Mouse (Mus musculus) intestine, postnatal 0 days (tissue): ENCODE measurements around the gene Rac3. TPM values are rescaled to one million over a fixed set of nuclear protein-coding genes. Genes with fewer than 3 reads are reported as not detected.

Experiments
- ATAC-seq: fragments of 200-750 bp; cut with Nextera tagmentation; 2 replicates; pipeline ENCODE4 v1.8.0; 2017; ENCODE audit warnings: mild to moderate bottlenecking, moderate TSS enrichment, moderate library complexity
- H3K27ac ChIP-seq: fragments of 300-500 bp; sonication (generic); 2 replicates; pipeline ENCODE4 v1.5.1; 2014; ENCODE audit warnings: mild to moderate bottlenecking, low read depth, low read length, moderate library complexity
- H3K27me3 ChIP-seq: fragments of 300-500 bp; sonication (generic); replicated peaks from 2 replicates; pipeline ENCODE4 v1.6.1; 2014; ENCODE audit warnings: low read length, mixed read lengths; ENCODE audit not compliant: control insufficient read depth, insufficient read depth
- H3K36me3 ChIP-seq: fragments of 300-500 bp; sonication (generic); 2 replicates; pipeline ENCODE4 v1.6.1; 2014; ENCODE audit warnings: mild to moderate bottlenecking, moderate library complexity; ENCODE audit not compliant: control insufficient read depth, insufficient read depth
- H3K4me1 ChIP-seq: fragments of 300-500 bp; sonication (generic); replicated peaks from 2 replicates; pipeline ENCODE4 v1.6.1; 2014; ENCODE audit warnings: antibody characterized with exemption, low read length, mixed read lengths; ENCODE audit not compliant: control insufficient read depth, insufficient read depth
- H3K4me2 ChIP-seq: fragments of 300-500 bp; sonication (generic); replicated peaks from 2 replicates; pipeline ENCODE4 v1.6.1; 2014; ENCODE audit warnings: low read depth, mild to moderate bottlenecking, moderate library complexity
- H3K4me3 ChIP-seq: fragments of 300-500 bp; sonication (generic); 2 replicates; pipeline ENCODE4 v1.5.1; 2014; ENCODE audit warnings: low read depth, low read length
- H3K9ac ChIP-seq: fragments of 300-500 bp; sonication (generic); 2 replicates; pipeline ENCODE4 v1.6.1; 2014; ENCODE audit warnings: mild to moderate bottlenecking, low read depth, low read length
- H3K9me3 ChIP-seq: fragments of 300-500 bp; sonication (generic); 2 replicates; pipeline ENCODE4 v1.6.1; 2016; ENCODE audit warnings: mixed run types; ENCODE audit not compliant: control insufficient read depth
- CTCF ChIP-seq: sonication (generic); IDR thresholded peaks from 2 replicates; pipeline ENCODE4 v1.5.1; 2016; ENCODE audit warnings: low read depth, mild to moderate bottlenecking, control low read depth, antibody characterized with exemption, moderate library complexity
- WGBS: fragments of 180-500 bp; shearing (Covaris S2); extraction: QIAGEN DNeasy Blood & Tissue Kit; methylation state at CpG from one replicate; pipeline ENCODE4 v1.1.7; 2014; 5-methylcytosine and 5-hydroxymethylcytosine counted together
- polyA plus RNA-seq: library from polyadenylated mRNA; unstranded; fragments of >200 nt; fragmentation: Nextera tagmentation; extraction: Ambion mirVana; gene quantifications from 2 replicates; pipeline ENCODE4 v1.2.1, GENCODE M21; 2015

Rac3 gene
- polyA plus RNA-seq, 1 experiment from 2014 or later: 9.0 TPM

GRCm38 (mm10) chr11:120703696-120704454 lies 17.4 kb upstream of the Rac3 start:
- Histone ChIP-seq H3K9me3 (no peaks in the 10 kb centered on the region), H3K27ac (no peak overlapping the region), H3K4me1 (no peaks in the 10 kb centered on the region), H3K4me3 (no peak overlapping the region), H3K4me2 (no peak overlapping the region), H3K36me3 (peaks cover 46% of the 10 kb centered on the region), H3K9ac (no peak overlapping the region), H3K27me3 (no peaks in the 10 kb centered on the region)
- 49% methylated on average over 15 of the region's 15 CpGs for WGBS
- TF ChIP-seq CTCF: peak; percentile 41
- ATAC-seq: no peak

- Histone ChIP-seq H3K4me3 (no peak overlapping the region), H3K27ac (no peak overlapping the region), H3K36me3 (peaks cover 48% of the 10 kb centered on the region), H3K4me1 (no peaks in the 10 kb centered on the region), H3K4me2 (no peak overlapping the region), H3K27me3 (no peaks in the 10 kb centered on the region), H3K9ac (no peak overlapping the region), H3K9me3 (no peaks in the 10 kb centered on the region)
- TF ChIP-seq CTCF: no peak
- no peak for ATAC-seq
- 59% methylated on average over 8 of the region's 8 CpGs for WGBS
Measured at GRCm38 (mm10) chr11:120704486-120705325, 16.6 kb upstream of the Rac3 start.

GRCm38 (mm10) chr11:120706120-120706519 lies 15.2 kb upstream of the Rac3 start:
- H3K9ac ChIP-seq: no peak overlapping the region
- no peak overlapping the region for H3K27ac ChIP-seq
- H3K27me3 ChIP-seq: no peaks in the 10 kb centered on the region
- WGBS: 66% methylated on average over 5 of the region's 5 CpGs
- TF ChIP-seq CTCF: no peak
- no peak for ATAC-seq
- no peak overlapping the region for H3K4me2 ChIP-seq
- no peak overlapping the region for H3K4me3 ChIP-seq
- no peaks in the 10 kb centered on the region for H3K9me3 ChIP-seq
- no peaks in the 10 kb centered on the region for H3K4me1 ChIP-seq
- peaks cover 49% of the 10 kb centered on the region for H3K36me3 ChIP-seq

- 47% methylated on average over 11 of the region's 12 CpGs for whole genome bisulfite sequencing
- Histone ChIP-seq H3K9ac (no peak overlapping the region), H3K4me3 (no peak overlapping the region), H3K36me3 (peaks cover 41% of the 10 kb centered on the region), H3K9me3 (no peaks in the 10 kb centered on the region), H3K4me2 (no peak overlapping the region), H3K4me1 (no peaks in the 10 kb centered on the region), H3K27me3 (no peaks in the 10 kb centered on the region), H3K27ac (no peak overlapping the region)
- no peak for TF ChIP-seq CTCF
- no peak for ATAC-seq
Measured at GRCm38 (mm10) chr11:120707225-120707624, 14.0 kb upstream of the Rac3 start.

GRCm38 (mm10) chr11:120707969-120708368 lies 13.3 kb upstream of the Rac3 start:
- Histone ChIP-seq H3K4me2 (no peak overlapping the region), H3K27me3 (no peaks in the 10 kb centered on the region), H3K36me3 (peaks cover 36% of the 10 kb centered on the region; the same call in 1 of the 2 replicates), H3K27ac (no peak overlapping the region; the same call in 1 of the 2 replicates), H3K9ac (no peak overlapping the region), H3K4me1 (no peaks in the 10 kb centered on the region), H3K4me3 (no peak overlapping the region), H3K9me3 (no peaks in the 10 kb centered on the region)
- no peak for ATAC-seq
- no peak for TF ChIP-seq CTCF
- 55% methylated on average over 5 of the region's 5 CpGs for whole genome bisulfite sequencing

GRCm38 (mm10) chr11:120709551-120709950 lies 11.7 kb upstream of the Rac3 start:
- 31% methylated on average over 2 of the region's 2 CpGs for WGBS
- peak overlapping the region; percentile 79 for H3K27ac ChIP-seq
- H3K36me3 ChIP-seq: peaks cover 26% of the 10 kb centered on the region; the same call in 1 of the 2 replicates
- H3K9ac ChIP-seq: no peak overlapping the region
- TF ChIP-seq CTCF: no peak
- H3K27me3 ChIP-seq: no peaks in the 10 kb centered on the region
- peak; percentile 39 for ATAC-seq
- H3K9me3 ChIP-seq: no peaks in the 10 kb centered on the region
- 0 out of 2 replicates have a peak overlapping the region, but pooled peaks have one; percentile 27 for H3K4me2 ChIP-seq
- H3K4me1 ChIP-seq: peaks cover 5% of the 10 kb centered on the region
- no peak overlapping the region for H3K4me3 ChIP-seq
